Mouse (Mus musculus): ENCODE measurements around the gene Pla2g6. TPM values are rescaled to one million over a fixed set of nuclear protein-coding genes. Genes with fewer than 3 reads are reported as not detected.

Pla2g6 gene
- 31.8 and 32.9 TPM in 2 replicates for polyA plus RNA-seq (2012; rRNA removed)

DNA sequence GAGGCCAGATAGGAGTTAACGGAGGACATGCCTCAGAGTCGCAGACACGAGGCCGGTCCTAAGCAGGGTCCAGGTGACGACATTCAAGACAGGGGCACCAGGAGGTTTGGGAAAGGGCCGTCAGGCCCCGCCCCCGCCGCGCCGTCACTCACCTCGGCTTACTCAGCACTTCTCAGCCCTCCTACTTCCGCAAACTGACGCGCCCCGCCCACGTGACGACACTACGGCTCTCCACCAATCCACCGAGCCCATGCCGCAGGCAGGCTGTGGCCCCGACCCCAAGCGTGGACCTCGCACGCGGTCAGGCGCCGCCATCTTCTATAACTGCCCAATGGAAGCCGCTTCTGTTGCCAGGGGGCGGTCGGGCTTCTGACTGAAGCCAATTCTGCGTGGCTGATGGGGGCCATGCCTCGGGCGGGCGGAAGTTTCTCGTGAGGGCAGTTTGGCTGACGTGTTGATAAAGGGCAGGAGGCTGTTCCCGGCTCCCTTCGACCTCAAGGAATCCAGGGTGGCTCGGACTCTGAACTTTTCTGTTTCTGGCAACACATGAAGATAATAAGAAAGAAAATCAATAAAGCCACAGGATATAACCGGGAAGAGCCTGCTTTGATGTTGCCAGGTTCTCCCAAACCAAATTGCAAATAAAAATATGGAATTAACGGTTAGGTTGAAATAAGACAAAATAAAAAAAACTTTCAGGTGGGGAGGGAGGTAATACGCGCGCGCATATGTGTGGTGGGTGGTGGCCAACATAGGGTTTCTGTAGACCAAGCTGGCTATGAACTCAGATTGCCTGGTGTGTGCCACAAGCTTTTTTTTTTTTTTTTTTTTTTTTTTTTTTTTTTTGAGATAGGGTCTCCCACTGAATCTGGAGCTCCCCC lies at the start of gene Pla2g6:
Gene Pla2g6 (minus strand): TSS at position 333 of the 881 bp plus-strand sequence.
- DNase-seq (ENCODE audit: extremely low spot score in 1 of 2, low spot score in 1 of 2) = peak; percentile 97 to 99

DNA sequence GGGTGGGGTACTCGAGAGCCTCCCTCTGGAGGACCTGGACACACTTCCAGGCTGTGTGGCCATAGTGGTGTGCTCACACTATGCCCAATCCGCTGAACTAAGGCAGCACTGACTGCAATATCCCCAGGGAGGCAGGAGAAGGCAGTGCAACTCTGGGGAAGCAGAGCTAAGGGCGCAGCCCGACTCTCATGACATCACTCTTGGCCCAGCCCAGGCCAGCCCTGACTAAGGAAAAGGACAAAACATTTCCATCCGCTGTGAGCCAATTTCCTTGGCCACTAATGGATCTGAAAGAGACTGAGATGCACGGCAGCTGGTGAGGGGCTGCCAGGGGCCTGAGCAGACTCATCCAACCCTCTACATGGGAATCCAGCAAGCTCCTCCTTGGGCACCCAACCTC lies 49.5 kb upstream of the Pla2g6 start:
- DNase-seq (ENCODE audit: extremely low spot score in 1 of 2, low spot score in 1 of 2) = peak in 1 of 2 experiments; percentile 42

DNA sequence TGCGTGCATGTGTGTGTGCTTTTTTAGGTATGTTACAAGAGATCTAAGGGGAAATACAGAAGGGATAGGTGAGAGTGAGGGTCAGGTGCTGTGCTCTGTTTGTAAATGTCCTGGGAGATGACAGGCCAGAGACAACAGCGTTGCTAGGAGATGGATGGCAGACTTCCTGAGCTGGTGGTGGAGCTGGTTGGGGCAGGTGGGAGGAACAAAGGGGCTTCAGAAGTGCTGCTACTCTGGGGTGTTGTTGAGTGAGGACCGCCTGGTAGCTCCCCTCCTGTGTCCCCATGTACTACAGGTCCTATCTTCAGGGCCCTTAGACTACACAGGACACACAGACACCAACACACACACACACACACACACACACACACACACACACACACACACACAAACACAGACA lies 46.6 kb upstream of the Pla2g6 start:
- no peak for DNase-seq (ENCODE audit: extremely low spot score in 1 of 2, low spot score in 1 of 2)

DNA sequence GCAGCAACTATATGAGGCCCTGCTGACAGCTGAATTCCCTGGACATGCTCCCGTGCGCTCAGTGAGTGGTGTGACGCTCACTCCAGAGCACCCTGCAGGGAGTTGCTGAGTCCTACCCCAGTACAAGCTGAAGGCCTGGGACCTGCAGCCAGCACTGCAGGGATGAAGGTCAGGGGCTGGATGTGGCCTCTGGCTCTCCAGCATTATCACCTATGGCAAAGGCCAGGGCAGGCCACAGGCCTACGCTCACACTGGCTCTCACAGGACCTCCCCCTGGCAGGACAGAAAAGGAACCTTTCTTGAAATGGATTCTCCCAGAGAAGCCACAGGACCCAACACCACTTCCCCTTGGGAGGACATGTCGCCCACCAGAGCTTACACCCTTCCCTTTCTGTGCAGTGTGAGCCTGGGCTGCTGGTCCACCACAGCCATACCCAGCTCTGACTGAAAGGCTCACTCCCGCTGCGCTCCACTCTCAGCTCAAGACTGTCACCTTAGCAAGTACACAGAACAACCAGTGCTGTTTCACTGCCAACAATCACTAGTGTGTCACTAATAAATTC lies 42.2 kb upstream of the Pla2g6 start:
- no peak for DNase-seq (ENCODE audit: extremely low spot score in 1 of 2, low spot score in 1 of 2)

DNA sequence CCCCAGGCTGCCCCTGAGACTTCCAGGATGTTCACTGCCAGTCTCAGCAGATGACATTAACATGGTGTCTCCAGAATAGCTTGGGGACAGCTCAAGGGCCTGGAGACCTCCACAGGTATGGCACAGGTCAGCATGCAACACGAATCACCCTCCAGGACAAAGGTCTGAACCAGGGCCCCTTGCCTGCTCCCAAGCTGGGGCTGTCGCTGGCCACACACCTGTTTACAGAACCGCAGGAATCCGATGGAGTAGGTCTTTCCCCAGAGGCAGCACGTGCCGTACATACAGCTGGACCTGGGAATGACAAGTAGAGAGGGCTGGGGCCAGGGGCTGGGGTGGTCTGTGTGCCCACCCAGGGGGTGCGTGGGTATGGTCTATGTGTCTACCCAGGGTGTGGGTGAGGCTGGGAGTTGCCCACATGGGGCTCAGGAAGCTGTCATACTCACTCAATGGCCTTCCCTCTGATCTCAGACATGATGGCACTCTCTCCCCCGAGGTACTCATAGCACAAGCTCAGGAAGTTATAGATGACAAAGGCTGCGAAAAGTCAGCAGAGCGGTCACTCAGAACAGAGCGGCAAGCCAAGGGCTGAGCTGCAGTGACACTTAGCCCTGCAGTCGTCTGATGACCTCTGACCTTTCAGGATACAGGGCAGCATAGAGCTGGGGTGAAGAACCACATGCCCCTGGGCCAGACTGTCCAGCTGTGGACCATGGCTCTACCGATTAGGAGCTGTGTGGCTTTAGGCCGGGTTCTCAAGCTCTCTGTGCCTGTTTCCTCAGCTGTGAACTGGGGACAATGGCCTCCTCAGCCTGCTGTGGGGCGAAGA lies 41.5 kb upstream of the Pla2g6 start:
- no peak for DNase-seq (ENCODE audit: extremely low spot score in 1 of 2, low spot score in 1 of 2)

GRCm38 (mm10) chr15:79368861-79369440 lies 40.8 kb upstream of the Pla2g6 start:
- no peak for DNase-seq (ENCODE audit: extremely low spot score in 1 of 2, low spot score in 1 of 2)

GRCm38 (mm10) chr15:79368313-79368811 lies 40.2 kb upstream of the Pla2g6 start:
- no peak for DNase-seq (ENCODE audit: extremely low spot score in 1 of 2, low spot score in 1 of 2)

DNA sequence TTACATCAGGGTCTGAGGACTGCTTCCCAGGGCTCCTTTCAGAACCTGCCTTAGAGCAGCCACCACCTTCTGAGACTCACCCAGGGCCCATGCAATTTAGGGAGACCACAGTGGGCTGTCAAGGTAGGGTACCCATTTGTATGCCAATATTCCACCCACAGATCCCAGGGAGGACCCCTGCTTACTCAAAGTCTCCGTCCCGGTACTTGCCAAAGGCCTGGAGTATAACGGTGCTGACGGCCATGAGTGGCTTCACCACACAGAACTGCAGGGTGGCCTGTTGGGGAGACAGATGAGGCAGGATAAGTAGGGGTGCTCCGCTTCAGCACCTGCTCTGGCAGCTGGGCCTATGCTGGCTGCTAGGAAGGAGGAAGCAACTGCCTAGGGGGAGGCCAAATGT lies 38.2 kb upstream of the Pla2g6 start:
- no peak for DNase-seq (ENCODE audit: extremely low spot score in 1 of 2, low spot score in 1 of 2)

- DNase-seq (ENCODE audit: extremely low spot score in 1 of 2, low spot score in 1 of 2) = no peak
Observed at GRCm38 (mm10) chr15:79365068-79365467, 36.9 kb upstream of the Pla2g6 start.

DNA sequence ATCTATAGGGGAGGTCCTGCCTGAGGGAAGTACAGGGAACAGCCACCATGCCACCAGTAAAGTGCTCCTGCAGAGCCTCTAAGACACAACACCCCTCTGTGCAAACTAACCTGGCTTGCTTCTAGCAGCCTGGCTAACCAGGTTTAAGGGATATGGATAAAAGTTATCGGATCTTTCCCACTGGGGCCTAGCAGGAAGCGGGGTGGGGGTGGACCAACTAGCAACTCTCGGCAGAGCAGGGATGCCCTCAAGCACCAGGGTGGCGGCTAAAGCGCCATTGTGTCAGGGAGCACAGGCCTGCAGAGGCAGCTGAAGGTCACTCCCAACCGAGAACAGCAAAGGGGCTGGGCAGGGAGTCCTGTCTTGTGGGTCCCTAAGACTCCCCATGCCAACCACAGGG lies 35.9 kb upstream of the Pla2g6 start:
- no peak for DNase-seq (ENCODE audit: extremely low spot score in 1 of 2, low spot score in 1 of 2)

DNA sequence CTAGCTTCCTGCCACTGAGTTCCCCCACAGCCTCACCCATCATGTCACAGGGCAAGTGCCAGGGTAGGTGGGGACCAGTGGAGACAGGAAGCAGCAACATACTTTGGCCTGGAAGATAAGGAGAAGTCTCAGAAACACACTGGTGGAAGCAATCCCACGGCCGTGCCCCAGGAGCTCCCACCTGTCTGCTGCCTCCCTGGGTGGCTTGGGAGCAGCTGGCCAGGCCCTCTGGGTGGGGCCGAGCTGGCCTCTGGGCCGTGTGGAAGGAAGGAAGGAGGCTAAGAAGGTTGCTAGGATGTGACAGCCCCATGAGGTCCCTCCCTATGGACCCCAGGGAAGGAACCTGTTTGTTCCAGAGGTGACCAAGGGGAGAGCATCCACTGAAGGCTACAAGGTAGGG lies 32.8 kb upstream of the Pla2g6 start:
- no peak for DNase-seq (ENCODE audit: extremely low spot score in 1 of 2, low spot score in 1 of 2)

DNA sequence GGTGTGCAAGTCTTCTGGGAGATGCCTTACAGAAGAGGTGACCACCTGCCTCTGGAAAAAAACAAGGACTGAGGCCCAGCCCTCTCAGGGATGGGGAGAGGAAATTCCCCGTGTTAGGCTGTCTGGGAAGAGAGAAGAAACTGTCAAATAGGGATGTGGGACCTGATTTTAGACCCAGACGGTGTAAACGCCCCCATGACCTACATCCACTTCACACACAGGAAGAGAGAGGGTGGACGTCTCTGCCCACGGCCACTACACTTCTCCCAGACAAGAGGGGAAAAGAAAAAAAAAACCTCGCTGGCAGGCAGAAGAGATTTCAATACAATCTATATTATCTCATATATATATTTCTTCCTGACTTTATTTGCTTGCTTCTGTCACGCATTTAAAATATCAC lies 32.2 kb upstream of the Pla2g6 start:
- peak in 1 of 2 experiments; percentile 60 for DNase-seq (ENCODE audit: extremely low spot score in 1 of 2, low spot score in 1 of 2)

DNA sequence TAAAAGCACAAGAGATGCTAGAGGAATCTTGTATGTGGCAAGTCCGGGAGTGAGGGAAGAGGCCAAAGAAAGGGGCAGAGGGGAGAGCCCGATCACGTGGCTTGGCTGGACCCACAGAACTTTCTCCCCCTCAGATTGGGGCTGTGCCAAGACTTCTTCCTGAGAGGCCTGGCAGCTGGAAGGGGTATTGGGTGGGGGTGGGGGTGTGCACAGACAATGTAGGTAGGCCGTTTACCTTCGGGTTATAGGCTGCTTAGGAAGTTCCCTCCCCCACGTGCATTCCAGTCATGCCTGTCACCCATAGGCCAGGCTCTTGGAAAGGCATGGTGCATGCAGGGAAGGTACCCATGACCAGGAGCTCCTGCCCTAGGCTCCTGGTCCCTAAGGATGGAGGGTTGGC lies 31.8 kb upstream of the Pla2g6 start:
- no peak for DNase-seq (ENCODE audit: extremely low spot score in 1 of 2, low spot score in 1 of 2)

DNA sequence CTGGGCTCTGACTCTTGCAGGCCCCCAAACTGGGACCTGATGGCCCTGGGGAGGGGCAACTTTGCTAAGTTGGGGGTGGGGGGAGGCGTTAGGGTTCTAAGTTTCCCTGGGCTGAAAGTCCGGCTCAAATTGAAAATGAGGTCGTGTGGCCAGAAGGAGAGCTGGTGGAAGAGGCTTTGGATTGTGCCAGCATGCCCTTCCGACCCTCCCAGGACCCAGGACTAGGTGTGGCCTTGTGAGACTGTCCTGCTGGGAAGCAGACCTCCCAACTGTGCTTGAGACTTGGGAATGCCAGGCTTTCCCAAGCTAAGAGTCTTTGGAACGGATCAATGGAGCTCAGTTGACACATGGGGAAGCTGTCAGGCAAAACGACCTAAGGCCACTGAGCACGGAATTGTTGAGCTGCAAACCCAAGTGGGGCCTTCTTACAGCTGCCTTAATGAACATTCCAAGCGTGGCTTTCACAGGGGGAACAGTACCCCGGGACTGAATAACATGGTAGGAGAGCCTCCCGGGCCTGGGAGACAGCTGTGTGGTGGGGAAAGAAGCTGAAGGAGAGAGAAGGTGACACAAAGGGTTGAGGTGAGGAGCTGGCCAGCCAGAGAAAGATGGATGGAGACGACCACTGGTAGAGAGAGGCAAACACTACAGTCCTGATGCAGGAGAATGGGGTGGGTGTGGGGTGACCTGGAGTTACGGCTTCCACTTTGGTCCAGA lies 29.9 kb upstream of the Pla2g6 start:
- DNase-seq (ENCODE audit: extremely low spot score in 1 of 2, low spot score in 1 of 2) = no peak

DNA sequence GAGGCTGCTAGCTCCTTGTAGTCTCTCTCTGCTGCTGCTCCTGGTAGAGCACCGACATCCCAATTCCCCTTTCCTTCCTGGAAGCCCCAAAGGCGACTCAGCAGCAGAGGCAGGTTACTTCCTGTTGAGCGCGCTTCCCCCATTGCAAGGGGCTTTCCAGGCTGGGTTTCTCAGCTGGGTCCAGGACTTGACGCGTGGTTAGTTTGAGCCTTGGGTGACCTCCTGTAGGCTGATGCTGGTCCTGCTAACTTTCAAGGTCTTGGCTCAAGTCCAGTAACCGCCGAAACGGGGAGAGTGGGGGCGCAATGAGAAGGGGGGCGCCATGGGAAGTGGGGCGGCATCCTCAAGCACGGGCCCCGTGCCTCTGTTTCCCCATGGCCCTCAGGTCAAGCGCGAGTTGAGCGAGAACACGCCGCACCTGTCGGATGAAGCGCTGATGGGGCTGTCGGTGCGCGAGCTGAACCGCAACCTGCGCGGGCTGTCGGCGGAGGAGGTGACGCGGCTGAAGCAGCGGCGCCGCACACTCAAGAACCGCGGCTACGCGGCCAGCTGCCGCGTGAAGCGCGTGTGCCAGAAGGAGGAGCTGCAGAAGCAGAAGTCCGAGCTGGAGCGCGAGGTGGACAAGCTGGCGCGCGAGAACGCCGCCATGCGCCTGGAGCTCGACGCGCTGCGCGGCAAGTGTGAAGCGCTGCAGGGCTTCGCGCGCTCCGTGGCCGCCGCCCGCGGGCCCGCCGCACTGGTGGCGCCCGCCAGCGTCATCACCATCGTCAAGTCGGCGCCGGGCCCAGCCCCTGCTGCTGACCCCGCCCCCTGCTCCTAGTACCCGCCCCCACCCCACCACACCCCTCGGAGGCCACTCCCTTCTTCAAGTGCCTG lies 29.1 kb upstream of the Pla2g6 start:
- DNase-seq (ENCODE audit: extremely low spot score in 1 of 2, low spot score in 1 of 2) = peak in 1 of 2 experiments; percentile 56

DNA sequence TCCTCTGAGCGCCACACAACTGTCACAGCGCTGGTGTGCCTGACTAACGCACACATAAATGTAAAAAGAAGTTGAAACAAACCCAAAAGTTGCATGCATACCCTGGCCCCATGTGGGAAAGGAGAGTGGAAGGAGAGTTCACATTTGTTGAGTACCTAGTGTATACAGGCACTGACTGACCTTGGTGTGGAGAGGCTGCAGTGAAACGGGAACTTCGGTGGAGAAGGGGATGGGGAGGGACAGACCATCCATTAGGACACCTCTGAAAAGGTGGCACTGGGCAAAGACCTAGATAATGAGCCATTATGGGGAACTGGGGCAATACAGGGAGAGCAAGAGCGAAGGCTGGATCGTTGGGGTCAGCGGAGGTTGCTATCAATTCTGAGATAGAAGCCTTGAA lies 28.3 kb upstream of the Pla2g6 start:
- DNase-seq (ENCODE audit: extremely low spot score in 1 of 2, low spot score in 1 of 2) = no peak

GRCm38 (mm10) chr15:79354619-79355018 lies 26.4 kb upstream of the Pla2g6 start:
- no peak for DNase-seq (ENCODE audit: extremely low spot score in 1 of 2, low spot score in 1 of 2)

DNA sequence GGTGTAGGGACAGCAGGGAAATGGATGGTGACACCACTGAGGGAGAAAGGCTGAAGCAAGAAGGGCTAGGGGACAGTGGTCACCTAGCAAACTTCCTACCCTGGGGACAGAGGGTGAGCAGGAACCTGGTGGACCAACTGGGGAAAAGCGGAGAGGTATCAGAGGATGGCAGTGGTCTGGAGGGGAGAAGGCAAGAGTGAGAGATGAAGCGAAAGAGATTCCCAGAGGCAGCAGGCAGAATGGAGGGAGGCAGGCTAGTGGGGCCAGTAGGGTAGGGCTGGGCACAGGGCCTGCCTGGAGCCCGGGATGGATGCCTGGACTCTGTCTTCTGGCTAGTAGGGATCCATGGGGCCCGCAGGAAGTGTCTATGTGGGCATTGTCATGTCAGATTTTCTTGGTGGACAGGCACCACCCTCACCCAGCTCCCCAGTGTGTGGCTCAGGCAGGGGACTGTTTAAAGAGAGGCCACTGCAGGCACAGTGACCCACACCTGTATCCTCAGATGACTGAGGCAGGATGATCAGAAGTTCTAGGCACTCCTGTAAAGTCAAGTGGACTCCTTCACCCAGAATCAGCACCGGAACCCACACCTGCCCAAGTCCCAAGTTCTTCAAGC lies 25.6 kb upstream of the Pla2g6 start:
- DNase-seq (ENCODE audit: extremely low spot score in 1 of 2, low spot score in 1 of 2) = no peak

- DNase-seq (ENCODE audit: extremely low spot score in 1 of 2, low spot score in 1 of 2) = no peak
Observed at GRCm38 (mm10) chr15:79352479-79352878, 24.3 kb upstream of the Pla2g6 start.

Data from frontal cortex, adult 2 months (tissue).